Mouse (Mus musculus) heart, postnatal 0 days (tissue): Measurements from ENCODE around the gene Tbc1d20. TPM values are rescaled to one million over a fixed set of nuclear protein-coding genes. Genes with fewer than 3 reads are reported as not detected.

ENCODE experiments used
- ATAC-seq: fragments of 200-750 bp; cut with Nextera tagmentation; 2 replicates; pipeline ENCODE4 v1.8.0; 2017; ENCODE audit warnings: low read depth, moderate number of reproducible peaks, moderate library complexity; ENCODE audit not compliant: insufficient read depth
- DNase-seq: peaks from one replicate; pipeline ENCODE4 v3.0.0-alpha.2; 2016; ENCODE audit warnings: low spot score
- H3K27ac ChIP-seq: fragments of 300-500 bp; sonication (generic); 2 replicates; pipeline ENCODE4 v1.5.1; 2014; ENCODE audit warnings: low read depth, mild to moderate bottlenecking
- H3K27me3 ChIP-seq: fragments of 300-500 bp; sonication (generic); 2 replicates; pipeline ENCODE4 v1.6.1; 2014; ENCODE audit warnings: low read length, mixed read lengths; ENCODE audit not compliant: control insufficient read depth, insufficient read depth
- H3K36me3 ChIP-seq: fragments of 300-500 bp; sonication (generic); replicated peaks from 2 replicates; pipeline ENCODE4 v1.6.1; 2014; ENCODE audit warnings: low read length, mixed read lengths; ENCODE audit not compliant: control insufficient read depth, insufficient read depth
- H3K4me1 ChIP-seq: fragments of 300-500 bp; sonication (generic); 2 replicates; pipeline ENCODE4 v1.6.1; 2014; ENCODE audit warnings: antibody characterized with exemption; ENCODE audit not compliant: control insufficient read depth, insufficient read depth
- H3K4me2 ChIP-seq: fragments of 300-500 bp; sonication (generic); 2 replicates; pipeline ENCODE4 v1.6.1; 2014; ENCODE audit warnings: low read depth, mild to moderate bottlenecking, low read length, moderate library complexity
- H3K4me3 ChIP-seq: fragments of 300-500 bp; sonication (generic); 2 replicates; pipeline ENCODE4 v1.5.1; 2014; ENCODE audit warnings: low read depth, low read length
- H3K9ac ChIP-seq: fragments of 300-500 bp; sonication (generic); replicated peaks from 2 replicates; pipeline ENCODE4 v1.6.1; 2014; ENCODE audit warnings: low read depth, low read length, mixed read lengths
- H3K9me3 ChIP-seq: fragments of 300-500 bp; sonication (generic); replicated peaks from 2 replicates; pipeline ENCODE4 v1.6.1; 2016; ENCODE audit warnings: low read length; ENCODE audit not compliant: control insufficient read depth
- CTCF ChIP-seq: IDR thresholded peaks from 2 replicates; pipeline ENCODE4 v1.5.1; 2016; ENCODE audit warnings: antibody characterized with exemption, control low read depth, low read depth
- EP300 ChIP-seq: IDR thresholded peaks from 2 replicates; pipeline ENCODE4 v1.6.1; 2016; ENCODE audit warnings: antibody characterized with exemption, low read depth
- WGBS: fragments of 180-500 bp; shearing (Covaris S2); extraction: QIAGEN DNeasy Blood & Tissue Kit; methylation state at CpG from one replicate; pipeline ENCODE4 v1.1.7; 2014; 5-methylcytosine and 5-hydroxymethylcytosine counted together
- polyA plus RNA-seq: library from polyadenylated mRNA; unstranded; fragments of >200 nt; fragmentation: Nextera tagmentation; extraction: Ambion mirVana; gene quantifications from 2 replicates; pipeline ENCODE4 v1.2.1, GENCODE M21; 2015
- total RNA-seq: library from RNA; depleted of rRNA; stranded (reverse); fragments of >200 nt; gene quantifications from 2 replicates; pipeline ENCODE4 v1.2.3, GENCODE M21; 2014; ENCODE audit warnings: low replicate concordance; rRNA removed

Gene Tbc1d20
- 60.9 and 65.8 TPM in 2 replicates for total RNA-seq
- 22.8 and 23.7 TPM in 2 replicates for polyA plus RNA-seq

GRCm38 (mm10) chr2:152293727-152294475 lies at the start of gene Tbc1d20:
Tbc1d20 (plus strand) TSS chr2:152293828.
- H3K36me3 ChIP-seq = no peaks in the 10 kb centered on the region
- peak; percentile 98 for ATAC-seq
- peaks cover 31% of the 10 kb centered on the region for H3K4me1 ChIP-seq
- H3K4me2 ChIP-seq = peak within 1 kb of the TSS; percentile 84
- H3K9ac ChIP-seq = peak within 1 kb of the TSS; percentile 94
- peak within 1 kb of the TSS; percentile 94 for H3K4me3 ChIP-seq
- H3K9me3 ChIP-seq = no peaks in the 10 kb centered on the region
- WGBS = under 1% methylated on average over 68 of the region's 70 CpGs
- peak within 1 kb of the TSS; percentile 94 for H3K27ac ChIP-seq
- H3K27me3 ChIP-seq = no peaks in the 10 kb centered on the region
- TF ChIP-seq EP300 (no peak), CTCF (no peak)
- DNase-seq = peak; percentile 90

- TF ChIP-seq EP300 = no peak
- no peak for TF ChIP-seq CTCF
- H3K4me2 ChIP-seq = no peak overlapping the region
- peaks cover 14% of the 10 kb centered on the region for H3K36me3 ChIP-seq
- 82% methylated on average over 1 of the region's 1 CpGs for WGBS
- no peak overlapping the region for H3K4me3 ChIP-seq
- no peak for DNase-seq
- H3K9me3 ChIP-seq = no peaks in the 10 kb centered on the region
- H3K9ac ChIP-seq = no peak overlapping the region
- ATAC-seq = no peak
- H3K27me3 ChIP-seq = no peaks in the 10 kb centered on the region
- H3K27ac ChIP-seq = no peak overlapping the region
- H3K4me1 ChIP-seq = no peaks in the 10 kb centered on the region
Measured at GRCm38 (mm10) chr2:152247213-152247612, 46.4 kb upstream of the Tbc1d20 start.

DNA sequence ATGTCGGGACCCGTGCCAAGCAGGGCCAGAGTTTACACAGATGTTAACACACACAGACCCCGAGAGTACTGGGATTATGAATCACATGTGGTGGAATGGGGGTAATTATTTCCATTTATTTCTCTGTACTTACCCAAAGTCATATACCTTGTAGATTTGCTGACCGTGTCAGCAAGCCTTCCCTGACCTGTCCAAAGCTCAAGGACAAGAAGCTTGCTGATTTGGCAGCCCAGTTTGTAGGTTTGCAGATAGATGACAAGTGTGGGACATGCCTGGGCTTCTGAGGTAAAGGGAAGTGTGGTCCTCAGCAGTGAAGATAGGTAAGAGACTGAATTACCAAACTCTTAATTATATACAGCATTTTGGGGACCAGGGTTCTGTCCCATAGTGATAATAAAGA lies 43.1 kb upstream of the Tbc1d20 start:
- DNase-seq = no peak
- WGBS = 23% methylated on average over 2 of the region's 4 CpGs
- Histone ChIP-seq H3K4me1 (no peaks in the 10 kb centered on the region), H3K27me3 (no peaks in the 10 kb centered on the region), H3K9me3 (no peaks in the 10 kb centered on the region), H3K4me3 (no peak overlapping the region), H3K4me2 (no peak overlapping the region), H3K9ac (no peak overlapping the region), H3K27ac (no peak overlapping the region; the same call in 1 of the 2 replicates), H3K36me3 (peaks cover 34% of the 10 kb centered on the region)
- TF ChIP-seq CTCF (no peak), EP300 (no peak)
- no peak for ATAC-seq

- no peak overlapping the region for H3K4me2 ChIP-seq
- H3K27me3 ChIP-seq = no peaks in the 10 kb centered on the region
- H3K4me3 ChIP-seq = no peak overlapping the region
- no peaks in the 10 kb centered on the region for H3K4me1 ChIP-seq
- TF ChIP-seq CTCF (no peak), EP300 (no peak)
- WGBS = 89% methylated on average over 1 of the region's 1 CpGs
- DNase-seq (no peak), ATAC-seq (no peak)
- no peak overlapping the region for H3K9ac ChIP-seq
- no peak overlapping the region for H3K27ac ChIP-seq
- H3K9me3 ChIP-seq = no peaks in the 10 kb centered on the region
- peaks cover 81% of the 10 kb centered on the region for H3K36me3 ChIP-seq
Measured at GRCm38 (mm10) chr2:152259739-152260138, 33.9 kb upstream of the Tbc1d20 start.

DNA sequence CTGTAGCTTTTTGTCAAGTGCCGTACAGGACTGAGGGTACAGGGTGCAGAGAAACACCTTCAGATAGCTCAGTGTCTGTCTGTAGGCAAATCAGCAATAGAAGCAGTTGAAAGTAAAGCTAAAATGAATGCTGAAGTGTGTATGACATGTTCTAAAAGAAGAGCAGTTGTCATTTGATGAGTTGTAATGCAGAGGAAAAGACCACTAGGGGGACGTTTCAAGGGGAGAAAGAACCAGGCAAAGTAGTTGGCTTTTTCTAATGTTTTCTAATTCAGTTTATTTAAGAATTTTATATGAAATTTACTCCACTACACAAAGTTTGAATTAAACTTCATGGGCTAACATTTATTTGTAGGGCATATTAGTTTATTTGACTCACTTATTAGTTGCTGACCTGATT lies 20.0 kb upstream of the Tbc1d20 start:
- no peak for ATAC-seq
- Histone ChIP-seq H3K36me3 (peaks cover 76% of the 10 kb centered on the region), H3K4me2 (no peak overlapping the region), H3K27me3 (no peaks in the 10 kb centered on the region), H3K9me3 (no peaks in the 10 kb centered on the region), H3K9ac (no peak overlapping the region), H3K27ac (no peak overlapping the region), H3K4me3 (no peak overlapping the region), H3K4me1 (no peaks in the 10 kb centered on the region)
- WGBS = 68% methylated on average over 2 of the region's 2 CpGs
- DNase-seq = peak; percentile 24
- peak; percentile 39; the same call in 1 of the 2 replicates for TF ChIP-seq CTCF
- no peak for TF ChIP-seq EP300

DNA sequence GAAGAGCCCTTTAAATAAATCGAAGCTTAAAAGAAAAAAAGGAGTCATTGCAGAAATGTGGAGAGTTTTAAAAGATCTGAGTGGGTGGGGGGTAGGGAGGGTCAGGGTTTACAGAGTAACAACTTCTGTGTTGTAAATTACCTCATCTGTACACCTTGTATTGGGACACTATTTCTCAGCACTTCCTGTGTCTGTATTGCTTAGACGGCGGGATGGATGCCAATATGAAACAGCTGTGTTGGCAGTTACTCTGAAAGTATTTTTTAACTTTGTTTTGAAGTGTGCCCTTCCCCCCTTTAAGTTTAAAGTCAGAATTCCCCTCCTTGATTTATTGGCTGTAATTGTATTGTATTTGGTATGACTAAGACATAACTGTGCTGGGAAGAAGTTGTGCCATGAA lies 12.2 kb upstream of the Tbc1d20 start:
- TF ChIP-seq EP300 (no peak), CTCF (no peak)
- H3K27ac ChIP-seq = no peak overlapping the region
- no peaks in the 10 kb centered on the region for H3K9me3 ChIP-seq
- H3K4me2 ChIP-seq = no peak overlapping the region
- WGBS = 63% methylated on average over 3 of the region's 3 CpGs
- no peak for DNase-seq
- no peak for ATAC-seq
- H3K4me3 ChIP-seq = no peak overlapping the region
- no peaks in the 10 kb centered on the region for H3K27me3 ChIP-seq
- H3K36me3 ChIP-seq = peaks cover 76% of the 10 kb centered on the region
- H3K9ac ChIP-seq = no peak overlapping the region
- no peaks in the 10 kb centered on the region for H3K4me1 ChIP-seq
